Mouse (Mus musculus) liver, embryonic 14.5 days (tissue): ENCODE results near the gene Olfr315.
"Not testable (repeated sequence)": the region's sequence is repeated elsewhere in the genome, so short reads cannot be mapped to it uniquely, and the experiment has no call there.

ENCODE experiments used
- CTCF ChIP-seq: IDR thresholded peaks from 2 replicates; pipeline ENCODE4 v1.5.1; 2016; ENCODE audit warnings: antibody characterized with exemption, low read depth, control low read depth
- EP300 ChIP-seq: IDR thresholded peaks from 2 replicates; pipeline ENCODE4 v1.6.1; 2016; ENCODE audit warnings: antibody characterized with exemption, low read depth

GRCm38 (mm10) chr11:58814700-58815099 lies 41.7 kb downstream of the Olfr315 start, which contains the start of gene Olfr313:
- TF ChIP-seq CTCF, EP300: not testable (repeated sequence)
